Mouse (Mus musculus) stomach, embryonic 15.5 days (tissue): Measurements from ENCODE around the gene Fyttd1. TPM values are rescaled to one million over a fixed set of nuclear protein-coding genes. Genes with fewer than 3 reads are reported as not detected.
A peak's percentile ranks its signal among the peaks of the same experiment; 100 is the strongest.

ENCODE experiments used
- ATAC-seq: fragments of 200-750 bp; cut with Nextera tagmentation; 2 replicates; pipeline ENCODE4 v1.8.0; 2017; ENCODE audit warnings: low read depth, moderate number of reproducible peaks, moderate TSS enrichment; ENCODE audit not compliant: insufficient read depth, low FRiP score
- H3K27ac ChIP-seq: fragments of 300-500 bp; sonication (generic); 2 replicates; pipeline ENCODE4 v1.5.1; 2015; ENCODE audit warnings: mild to moderate bottlenecking, inconsistent platforms
- H3K27me3 ChIP-seq: fragments of 300-500 bp; sonication (generic); replicated peaks from 2 replicates; pipeline ENCODE4 v1.6.1; 2015; ENCODE audit warnings: inconsistent platforms
- H3K36me3 ChIP-seq: fragments of 300-500 bp; sonication (generic); 2 replicates; pipeline ENCODE4 v1.6.1; 2015; ENCODE audit warnings: inconsistent platforms
- H3K4me1 ChIP-seq: fragments of 300-500 bp; sonication (generic); 2 replicates; pipeline ENCODE4 v1.6.1; 2015; ENCODE audit warnings: inconsistent platforms
- H3K4me2 ChIP-seq: fragments of 300-500 bp; sonication (generic); 2 replicates; pipeline ENCODE4 v1.6.1; 2015; ENCODE audit warnings: mild to moderate bottlenecking, inconsistent platforms
- H3K4me3 ChIP-seq: fragments of 300-500 bp; sonication (generic); replicated peaks from 2 replicates; pipeline ENCODE4 v1.5.1; 2015; ENCODE audit warnings: inconsistent platforms
- H3K9ac ChIP-seq: fragments of 300-500 bp; sonication (generic); 2 replicates; pipeline ENCODE4 v1.6.1; 2015; ENCODE audit warnings: inconsistent platforms
- H3K9me3 ChIP-seq: fragments of 300-500 bp; sonication (generic); 2 replicates; pipeline ENCODE4 v1.6.1; 2016; ENCODE audit warnings: inconsistent platforms
- WGBS: fragments of 180-500 bp; shearing (Covaris S2); methylation state at CpG from one replicate; pipeline ENCODE4 v1.1.7; 2015; 5-methylcytosine and 5-hydroxymethylcytosine counted together
- polyA plus RNA-seq: library from polyadenylated mRNA; unstranded; fragments of >200 nt; fragmentation: Nextera tagmentation; extraction: Ambion mirVana; gene quantifications from 2 replicates; pipeline ENCODE4 v1.2.1, GENCODE M21; 2015

Gene Fyttd1
- polyA plus RNA-seq, 1 experiment from 2014 or later, result 85.7 TPM

- WGBS, result 75% methylated on average over 7 of the region's 7 CpGs
- Histone ChIP-seq H3K9me3 (no peaks in the 10 kb centered on the region), H3K27me3 (no peaks in the 10 kb centered on the region), H3K27ac (no peak overlapping the region), H3K4me3 (no peak overlapping the region), H3K9ac (no peak overlapping the region), H3K4me1 (peaks cover 8% of the 10 kb centered on the region; the same call in 1 of the 2 replicates), H3K36me3 (peaks cover 7% of the 10 kb centered on the region; the same call in 1 of the 2 replicates), H3K4me2 (no peak overlapping the region)
- ATAC-seq, result no peak
Measured at GRCm38 (mm10) chr16:32881538-32881937, 4.2 kb downstream of the Fyttd1 start.

GRCm38 (mm10) chr16:32887996-32888395 is 10.7 kb downstream of the Fyttd1 start:
- Histone ChIP-seq H3K36me3 (peaks cover 13% of the 10 kb centered on the region), H3K27me3 (no peaks in the 10 kb centered on the region), H3K4me2 (no peak overlapping the region), H3K27ac (no peak overlapping the region), H3K9ac (no peak overlapping the region), H3K9me3 (no peaks in the 10 kb centered on the region), H3K4me3 (no peak overlapping the region), H3K4me1 (no peaks in the 10 kb centered on the region)
- ATAC-seq, result no peak
- 86% methylated on average over 7 of the region's 7 CpGs for WGBS

- Histone ChIP-seq H3K9me3 (no peaks in the 10 kb centered on the region), H3K4me2 (no peak overlapping the region), H3K9ac (no peak overlapping the region), H3K4me1 (no peaks in the 10 kb centered on the region), H3K4me3 (no peak overlapping the region), H3K36me3 (peaks cover 14% of the 10 kb centered on the region), H3K27ac (no peak overlapping the region), H3K27me3 (no peaks in the 10 kb centered on the region)
- no peak for ATAC-seq
- 55% methylated on average over 2 of the region's 2 CpGs for WGBS
Measured at GRCm38 (mm10) chr16:32889881-32890280, 12.6 kb downstream of the Fyttd1 start.

GRCm38 (mm10) chr16:32896126-32896525 is 18.8 kb downstream of the Fyttd1 start:
- no peak for ATAC-seq
- H3K4me1 ChIP-seq, result no peaks in the 10 kb centered on the region
- no peaks in the 10 kb centered on the region for H3K9me3 ChIP-seq
- H3K4me2 ChIP-seq, result no peak overlapping the region
- H3K27me3 ChIP-seq, result no peaks in the 10 kb centered on the region
- no peak overlapping the region for H3K27ac ChIP-seq
- H3K4me3 ChIP-seq, result no peak overlapping the region
- H3K9ac ChIP-seq, result no peak overlapping the region
- peaks cover 29% of the 10 kb centered on the region for H3K36me3 ChIP-seq

GRCm38 (mm10) chr16:32901360-32902050 is 24.2 kb downstream of the Fyttd1 start:
- no peak overlapping the region for H3K4me2 ChIP-seq
- H3K36me3 ChIP-seq, result peaks cover 17% of the 10 kb centered on the region
- H3K9ac ChIP-seq, result no peak overlapping the region
- no peak overlapping the region for H3K27ac ChIP-seq
- H3K9me3 ChIP-seq, result no peaks in the 10 kb centered on the region
- no peaks in the 10 kb centered on the region for H3K4me1 ChIP-seq
- H3K27me3 ChIP-seq, result no peaks in the 10 kb centered on the region
- WGBS, result 85% methylated on average over 2 of the region's 2 CpGs
- H3K4me3 ChIP-seq, result no peak overlapping the region
- no peak for ATAC-seq

- no peaks in the 10 kb centered on the region for H3K27me3 ChIP-seq
- H3K4me3 ChIP-seq, result no peak overlapping the region
- H3K36me3 ChIP-seq, result peaks cover 17% of the 10 kb centered on the region
- H3K27ac ChIP-seq, result no peak overlapping the region
- H3K4me2 ChIP-seq, result no peak overlapping the region
- H3K4me1 ChIP-seq, result no peaks in the 10 kb centered on the region
- H3K9me3 ChIP-seq, result no peaks in the 10 kb centered on the region
- no peak overlapping the region for H3K9ac ChIP-seq
- WGBS, result 59% methylated on average over 3 of the region's 3 CpGs
- ATAC-seq, result no peak
Measured at GRCm38 (mm10) chr16:32902051-32902428, 24.7 kb downstream of the Fyttd1 start.

- no peaks in the 10 kb centered on the region for H3K27me3 ChIP-seq
- WGBS, result 74% methylated on average over 2 of the region's 2 CpGs
- no peak overlapping the region for H3K27ac ChIP-seq
- no peaks in the 10 kb centered on the region for H3K4me1 ChIP-seq
- no peaks in the 10 kb centered on the region for H3K9me3 ChIP-seq
- ATAC-seq, result no peak
- no peak overlapping the region for H3K4me2 ChIP-seq
- no peak overlapping the region for H3K4me3 ChIP-seq
- H3K36me3 ChIP-seq, result peaks cover 2% of the 10 kb centered on the region; the same call in 1 of the 2 replicates
- H3K9ac ChIP-seq, result no peak overlapping the region
Measured at GRCm38 (mm10) chr16:32906186-32906585, 28.9 kb downstream of the Fyttd1 start.

GRCm38 (mm10) chr16:32906727-32907126 is 29.4 kb downstream of the Fyttd1 start:
- no peaks in the 10 kb centered on the region for H3K9me3 ChIP-seq
- no peak overlapping the region for H3K9ac ChIP-seq
- H3K27me3 ChIP-seq, result no peaks in the 10 kb centered on the region
- no peak for ATAC-seq
- 64% methylated on average over 8 of the region's 8 CpGs for whole genome bisulfite sequencing
- no peak overlapping the region for H3K4me2 ChIP-seq
- no peaks in the 10 kb centered on the region; the same call in 1 of the 2 replicates for H3K36me3 ChIP-seq
- H3K4me3 ChIP-seq, result no peak overlapping the region
- no peak overlapping the region for H3K27ac ChIP-seq
- H3K4me1 ChIP-seq, result no peaks in the 10 kb centered on the region

GRCm38 (mm10) chr16:32913212-32913611 is 35.9 kb downstream of the Fyttd1 start:
- WGBS, result 46% methylated on average over 7 of the region's 7 CpGs
- ATAC-seq, result no peak
- H3K4me2 ChIP-seq, result peak overlapping the region; percentile 74; the same call in 1 of the 2 replicates
- no peak overlapping the region for H3K9ac ChIP-seq
- no peaks in the 10 kb centered on the region for H3K36me3 ChIP-seq
- H3K9me3 ChIP-seq, result no peaks in the 10 kb centered on the region
- H3K27me3 ChIP-seq, result no peaks in the 10 kb centered on the region
- H3K4me3 ChIP-seq, result 0 out of 2 replicates have a peak overlapping the region, but pooled peaks have one; percentile 88
- H3K27ac ChIP-seq, result no peak overlapping the region
- no peaks in the 10 kb centered on the region for H3K4me1 ChIP-seq

- H3K27ac ChIP-seq, result peak within 1 kb of the TSS; percentile 77
Measured at GRCm38 (mm10) chr16:32913937-32914881, 36.9 kb downstream of the Fyttd1 start, which contains the start of gene Lrch3. TSS of gene Lrch3 (plus strand) at chr16:32914100.

GRCm38 (mm10) chr16:32915292-32916068 is 38.2 kb downstream of the Fyttd1 start:
- Histone ChIP-seq H3K36me3 (0 out of 2 replicates have a peak, but pooled peaks cover 3% of the 10 kb centered on the region), H3K27ac (no peak overlapping the region), H3K4me1 (no peaks in the 10 kb centered on the region), H3K4me3 (peak overlapping the region; percentile 14; the same call in 1 of the 2 replicates), H3K9me3 (no peaks in the 10 kb centered on the region), H3K27me3 (no peaks in the 10 kb centered on the region), H3K9ac (no peak overlapping the region), H3K4me2 (peak overlapping the region; percentile 74; the same call in 1 of the 2 replicates)
- ATAC-seq, result no peak
- 65% methylated on average over 9 of the region's 9 CpGs for WGBS

More at GRCm38 (mm10) chr16:32913937-32914881, 36.9 kb downstream of the Fyttd1 start, which contains the start of gene Lrch3:
- under 1% methylated on average over 84 of the region's 85 CpGs for WGBS
- H3K27me3 ChIP-seq, result no peaks in the 10 kb centered on the region
- no peaks in the 10 kb centered on the region for H3K36me3 ChIP-seq
- ATAC-seq, result peak; percentile 91
- peak within 1 kb of the TSS; percentile 88 for H3K9ac ChIP-seq
- H3K4me3 ChIP-seq, result peak within 1 kb of the TSS; percentile 88
- peak within 1 kb of the TSS; percentile 74 for H3K4me2 ChIP-seq
- no peaks in the 10 kb centered on the region for H3K4me1 ChIP-seq
- H3K9me3 ChIP-seq, result no peaks in the 10 kb centered on the region
